Mouse (Mus musculus) neural tube, embryonic 12.5 days (tissue): ENCODE data around the gene Plcz1. TPM values are rescaled to one million over a fixed set of nuclear protein-coding genes. Genes with fewer than 3 reads are reported as not detected.

ENCODE experiments used
- polyA plus RNA-seq: library from polyadenylated mRNA; unstranded; fragments of >200 nt; fragmentation: Nextera tagmentation; extraction: Ambion mirVana; gene quantifications from 2 replicates; pipeline ENCODE4 v1.2.1, GENCODE M21; 2016

Gene Plcz1
- polyA plus RNA-seq, 1 experiment from 2014 or later = not detected

Other genes with a start within 250 kb of the Plcz1 start
- not detected in 2 replicates for gene Capza3, start 205 bp downstream of the Plcz1 start, polyA plus RNA-seq